Mouse (Mus musculus): Measurements from ENCODE around the gene Gpr108. TPM values are rescaled to one million over a fixed set of nuclear protein-coding genes. Genes with fewer than 3 reads are reported as not detected.

Gpr108 gene
- polyA plus RNA-seq, 1 experiment = 77.8 TPM

DNA sequence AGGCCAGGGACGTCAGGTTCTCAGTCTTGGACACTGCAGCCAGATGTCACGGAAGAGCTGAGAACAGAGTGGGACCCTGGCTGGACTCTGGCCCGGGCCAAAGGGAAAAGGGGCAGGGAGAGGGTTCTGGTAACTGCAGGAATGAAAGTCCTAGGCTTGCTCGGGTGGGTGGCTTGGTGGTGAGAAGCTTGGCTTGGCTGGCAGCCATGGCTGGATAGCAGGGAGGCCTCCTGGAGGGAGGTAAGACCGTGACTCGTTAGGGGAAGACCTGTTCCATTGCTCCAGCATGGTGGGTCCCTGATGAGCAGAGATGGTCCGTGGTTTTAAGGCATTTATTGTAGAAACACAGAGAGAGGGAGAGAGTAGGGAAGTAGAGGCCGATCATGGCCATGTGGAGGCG, 23.1 kb upstream of the Gpr108 start:
- DNase-seq (ENCODE audit: low read depth) = no peak

DNA sequence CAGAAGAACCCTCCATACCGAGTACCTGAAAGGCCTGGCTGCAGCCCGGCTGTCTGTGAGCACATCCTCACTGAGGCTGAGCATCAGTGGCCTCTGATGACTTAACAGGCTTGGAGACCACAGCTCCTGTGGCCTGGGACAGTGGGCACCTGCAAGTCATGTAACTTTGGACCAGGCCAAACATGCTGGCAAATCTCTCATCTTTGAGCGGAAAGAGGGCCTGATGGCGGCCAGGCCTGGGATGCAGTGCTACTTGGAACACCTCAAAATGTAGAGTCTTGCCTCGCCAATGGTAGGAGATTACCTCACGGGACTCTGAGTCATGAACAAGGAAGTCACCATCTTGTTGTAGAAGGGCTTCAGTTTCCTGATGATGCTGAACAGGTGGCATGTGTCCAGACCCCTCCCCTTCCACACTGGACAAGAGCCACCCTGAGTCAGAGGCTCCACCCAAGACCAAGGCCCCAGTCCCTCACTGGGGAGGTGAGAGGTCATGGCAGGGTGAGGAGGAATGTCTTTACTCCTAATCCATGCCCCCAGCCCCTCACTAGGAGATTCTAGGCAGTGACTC, 19.4 kb upstream of the Gpr108 start:
- no peak for DNase-seq (ENCODE audit: low read depth)

GRCm38 (mm10) chr17:57264972-57265945, 17.0 kb upstream of the Gpr108 start:
- no peak for DNase-seq (ENCODE audit: low read depth)

DNA sequence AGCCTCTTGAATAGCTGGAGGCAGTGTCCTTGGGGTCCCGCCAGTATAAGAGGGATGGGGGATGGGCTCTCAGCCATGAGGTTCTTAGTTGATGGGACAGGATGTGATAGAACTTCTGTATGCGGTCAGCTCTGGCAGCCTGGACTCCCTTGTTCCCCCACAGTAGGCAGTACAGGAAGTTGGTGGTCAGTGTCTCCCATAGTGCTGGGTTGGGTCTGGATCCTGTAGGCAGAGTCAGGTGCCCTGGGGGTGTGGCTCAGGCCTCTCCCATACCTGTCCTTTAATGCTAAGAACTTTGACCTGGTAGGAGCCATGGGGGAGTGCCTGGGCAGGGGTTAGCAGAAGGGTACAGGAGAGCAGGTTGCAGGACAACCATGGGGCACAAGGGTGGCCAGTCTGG, 15.9 kb upstream of the Gpr108 start:
- no peak for DNase-seq (ENCODE audit: low read depth)

DNA sequence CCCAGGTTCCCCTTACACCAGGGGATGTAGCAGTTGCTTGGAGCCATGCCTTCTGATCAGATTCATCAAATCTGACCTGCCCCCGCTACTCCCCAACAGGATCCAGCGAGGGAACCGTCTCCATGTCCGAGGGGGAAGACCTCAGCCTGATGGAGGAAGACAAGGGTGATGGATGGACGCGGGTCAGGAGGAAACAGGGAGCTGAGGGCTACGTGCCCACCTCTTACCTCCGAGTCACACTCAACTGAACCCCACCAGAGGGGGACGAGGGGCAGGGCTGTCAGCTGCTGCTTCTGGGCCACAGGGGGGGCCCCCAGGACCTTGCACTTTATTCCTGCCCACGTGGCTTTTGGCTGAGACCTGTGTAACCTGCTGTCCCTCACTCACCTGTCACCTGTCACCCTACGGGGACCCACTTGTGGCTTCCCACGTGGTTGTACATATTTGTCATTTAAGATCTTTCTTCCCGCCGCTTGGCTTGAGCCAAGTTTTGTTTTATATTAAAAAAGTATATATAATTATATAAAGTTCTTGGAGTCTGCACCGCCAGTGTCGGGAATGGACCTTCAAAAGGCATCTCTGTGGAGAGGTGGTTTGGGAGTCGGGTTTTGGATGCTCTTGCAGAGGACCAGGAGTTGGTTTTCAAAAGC, 14.8 kb upstream of the Gpr108 start:
- no peak for DNase-seq (ENCODE audit: low read depth)

GRCm38 (mm10) chr17:57261796-57262195, 13.6 kb upstream of the Gpr108 start:
- DNase-seq (ENCODE audit: low read depth) = no peak

GRCm38 (mm10) chr17:57261286-57261685, 13.0 kb upstream of the Gpr108 start:
- DNase-seq (ENCODE audit: low read depth) = no peak

- DNase-seq (ENCODE audit: low read depth) = no peak
These were observed 12.1 kb upstream of the Gpr108 start for GRCm38 (mm10) chr17:57260351-57260750.

DNA sequence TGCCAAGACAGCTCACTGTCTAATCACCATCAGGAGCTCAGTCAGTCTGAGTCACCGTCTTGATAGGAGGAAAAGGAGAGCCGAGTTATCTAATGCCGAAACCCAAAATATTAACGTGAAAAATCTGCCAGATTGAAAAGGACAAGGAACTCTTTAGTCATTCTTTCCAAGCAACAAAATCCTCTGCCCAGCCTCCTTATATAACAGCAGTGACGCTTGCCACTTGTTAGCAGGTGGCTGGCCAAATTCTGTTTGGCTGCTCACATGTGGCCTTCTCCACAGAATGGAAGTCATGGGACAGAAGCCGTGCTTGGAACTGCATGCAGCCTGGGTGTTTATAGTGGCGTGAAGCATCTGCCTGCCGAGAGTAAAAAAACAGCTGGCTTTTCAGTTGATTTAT, 11.5 kb upstream of the Gpr108 start:
- no peak for DNase-seq (ENCODE audit: low read depth)

DNA sequence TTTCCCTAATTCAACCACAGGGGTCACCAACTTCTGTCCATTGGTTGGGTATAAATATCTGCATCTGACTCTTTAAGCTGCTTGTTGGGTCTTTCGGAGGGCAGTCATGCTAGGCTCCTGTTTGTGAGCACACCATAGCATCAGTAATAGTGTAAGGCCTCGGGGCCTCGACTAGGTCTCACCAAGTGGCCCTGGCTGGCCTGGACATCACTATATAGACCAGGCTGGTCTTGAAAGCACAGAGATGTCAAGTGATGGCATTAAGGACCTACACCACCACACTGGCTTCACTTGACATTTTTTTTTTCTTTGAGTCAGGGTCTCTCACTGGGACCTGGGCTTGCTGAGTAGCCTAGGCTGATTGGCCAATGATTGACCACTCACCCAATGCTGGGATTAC, 9.9 kb upstream of the Gpr108 start:
- no peak for DNase-seq (ENCODE audit: low read depth)

DNA sequence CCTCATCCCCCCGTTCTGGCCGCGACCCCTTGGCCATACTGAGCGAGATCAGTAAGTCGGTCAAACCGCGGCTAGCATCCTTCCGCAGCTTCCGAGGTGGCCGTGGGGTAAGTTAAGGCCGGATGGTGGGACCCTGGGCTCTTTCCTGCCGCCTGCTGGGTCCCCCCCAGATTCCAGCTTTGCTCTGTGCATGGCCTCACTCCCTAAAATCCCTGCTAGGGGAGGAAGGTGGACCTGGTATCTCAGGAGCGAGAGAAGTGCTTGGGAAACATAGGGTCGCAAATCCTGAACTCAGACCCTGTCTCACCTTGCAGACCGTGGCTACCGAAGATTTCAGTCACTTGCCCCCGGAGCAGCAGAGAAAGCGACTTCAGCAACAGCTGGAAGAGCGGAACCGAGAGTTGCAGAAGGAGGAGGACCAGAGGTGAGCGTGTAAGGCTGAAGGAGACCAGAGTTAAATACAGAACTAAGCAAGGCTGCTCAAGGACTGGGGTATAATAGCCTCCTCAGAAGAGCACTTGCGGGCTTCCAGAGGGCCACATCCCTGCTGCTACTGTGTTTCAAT, 8.8 kb upstream of the Gpr108 start:
- no peak for DNase-seq (ENCODE audit: low read depth)

DNA sequence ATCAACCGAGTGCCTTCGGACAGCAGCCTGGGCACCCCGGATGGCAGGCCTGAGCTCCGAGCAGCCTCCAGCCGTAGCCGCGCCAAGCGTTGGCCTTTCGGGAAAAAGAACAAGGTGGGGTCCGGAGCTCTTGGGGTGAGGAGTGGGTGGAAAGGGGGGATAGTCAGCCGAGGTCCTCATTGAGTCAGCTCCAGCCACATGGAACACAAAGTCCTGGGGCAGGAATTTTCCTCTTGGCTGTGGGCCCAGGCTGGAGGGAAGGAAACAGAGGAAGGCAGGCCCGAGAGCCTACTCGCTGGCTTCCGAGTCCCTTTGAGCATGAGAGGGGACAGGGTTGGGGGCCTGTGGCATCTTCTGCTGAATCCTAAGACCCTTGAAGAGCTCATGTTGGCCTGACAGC, 7.1 kb upstream of the Gpr108 start:
- no peak for DNase-seq (ENCODE audit: low read depth)

DNA sequence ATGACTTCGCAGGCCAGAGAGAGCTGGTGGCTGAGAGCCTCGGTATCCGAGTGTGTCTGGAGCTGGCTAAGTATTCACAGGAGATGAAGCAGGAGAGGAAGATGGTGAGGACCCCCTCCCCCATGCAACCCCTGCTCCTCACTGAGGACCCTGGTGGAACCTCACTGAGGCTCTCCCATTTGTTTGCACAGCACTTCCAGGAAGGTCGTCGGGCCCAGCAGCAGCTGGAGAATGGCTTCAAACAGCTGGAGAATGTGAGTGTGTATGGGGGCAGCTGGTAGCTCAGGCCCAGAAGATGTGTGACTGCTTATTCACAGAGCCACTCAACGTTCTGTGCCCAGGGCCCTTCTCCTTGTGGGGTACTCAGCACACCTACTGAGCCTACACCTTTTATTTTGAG, 5.1 kb upstream of the Gpr108 start:
- no peak for DNase-seq (ENCODE audit: low read depth)

DNA sequence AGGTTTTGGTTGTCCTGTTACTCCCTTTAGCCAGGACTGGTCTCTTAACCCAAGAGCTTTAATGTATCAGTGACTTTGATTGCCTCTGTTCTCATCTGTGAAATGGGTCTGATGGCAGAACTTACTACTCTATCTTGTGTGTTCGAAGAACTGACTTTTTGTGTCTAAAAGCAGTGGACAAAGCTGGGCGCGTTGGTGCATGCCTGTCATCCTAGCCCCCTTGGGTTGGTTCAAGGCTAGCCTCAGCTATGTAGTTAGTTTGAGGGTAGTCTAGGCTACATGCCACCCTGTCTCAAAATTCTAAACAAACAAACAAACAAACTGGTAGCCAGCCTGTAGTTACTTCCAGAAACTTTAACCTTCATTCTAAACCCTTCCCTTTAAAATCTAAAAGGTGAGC, 3.2 kb upstream of the Gpr108 start:
- no peak for DNase-seq (ENCODE audit: low read depth)

GRCm38 (mm10) chr17:57250461-57251160, 2.4 kb upstream of the Gpr108 start:
- DNase-seq (ENCODE audit: low read depth) = no peak

DNA sequence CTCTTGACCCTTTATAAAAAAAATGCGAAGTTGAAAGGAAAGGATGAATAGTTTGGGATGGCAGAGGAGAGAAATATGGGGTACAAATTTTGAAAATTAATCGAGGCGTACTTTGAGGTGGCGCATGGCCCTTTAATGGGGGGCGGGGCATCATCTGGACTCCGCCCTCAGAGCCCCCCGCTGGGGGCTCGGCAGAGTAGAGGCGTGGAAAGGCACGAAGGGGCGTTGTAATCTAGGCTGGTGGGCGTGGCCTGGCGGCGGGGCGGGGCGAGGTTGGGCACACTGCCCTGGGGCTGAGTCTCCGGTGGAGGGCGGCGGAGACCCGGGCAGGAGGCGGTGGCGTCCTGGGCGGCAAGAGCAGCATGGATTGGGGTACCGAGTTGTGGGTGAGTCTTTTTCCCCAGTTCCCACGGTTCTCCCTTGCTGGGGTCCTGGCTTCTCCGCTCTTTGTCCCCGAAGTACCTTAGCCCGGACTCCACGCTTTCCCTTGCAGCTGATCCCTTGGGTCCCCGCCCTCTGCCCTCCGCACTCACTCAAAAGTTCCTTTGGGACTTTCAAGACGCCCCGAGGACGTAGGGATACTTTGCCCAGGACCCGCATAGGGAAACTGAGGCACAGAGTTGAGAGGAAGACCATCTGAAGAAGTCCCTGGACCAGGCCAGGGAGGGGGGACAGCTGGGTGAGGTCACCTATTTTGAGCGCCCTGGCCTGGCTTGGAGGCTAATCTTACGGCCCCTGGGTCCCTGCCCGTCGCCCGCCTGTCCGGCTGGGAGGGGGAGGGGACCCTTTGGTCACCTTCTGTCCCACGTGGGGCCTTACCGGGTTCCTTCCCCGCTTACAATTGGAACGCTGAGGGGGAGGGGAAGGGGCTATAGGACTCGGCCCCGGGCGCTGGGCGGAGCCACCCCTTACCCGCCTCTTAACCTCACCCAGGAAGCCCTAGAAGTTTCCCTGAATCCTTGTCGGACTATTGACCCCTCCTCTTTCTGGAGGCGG, 1.2 kb upstream of the Gpr108 start, which contains the start of gene Trip10:
Gene Trip10 (plus strand): TSS at position 270 of the 996 bp plus-strand sequence.
- no peak for DNase-seq (ENCODE audit: low read depth)

- no peak for DNase-seq (ENCODE audit: low read depth)
These were observed 525 bp upstream of the Gpr108 start for GRCm38 (mm10) chr17:57248771-57249170.

- DNase-seq (ENCODE audit: low read depth) = peak; percentile 100
These were observed 649 bp downstream of the Gpr108 start for GRCm38 (mm10) chr17:57247393-57248200.

DNA sequence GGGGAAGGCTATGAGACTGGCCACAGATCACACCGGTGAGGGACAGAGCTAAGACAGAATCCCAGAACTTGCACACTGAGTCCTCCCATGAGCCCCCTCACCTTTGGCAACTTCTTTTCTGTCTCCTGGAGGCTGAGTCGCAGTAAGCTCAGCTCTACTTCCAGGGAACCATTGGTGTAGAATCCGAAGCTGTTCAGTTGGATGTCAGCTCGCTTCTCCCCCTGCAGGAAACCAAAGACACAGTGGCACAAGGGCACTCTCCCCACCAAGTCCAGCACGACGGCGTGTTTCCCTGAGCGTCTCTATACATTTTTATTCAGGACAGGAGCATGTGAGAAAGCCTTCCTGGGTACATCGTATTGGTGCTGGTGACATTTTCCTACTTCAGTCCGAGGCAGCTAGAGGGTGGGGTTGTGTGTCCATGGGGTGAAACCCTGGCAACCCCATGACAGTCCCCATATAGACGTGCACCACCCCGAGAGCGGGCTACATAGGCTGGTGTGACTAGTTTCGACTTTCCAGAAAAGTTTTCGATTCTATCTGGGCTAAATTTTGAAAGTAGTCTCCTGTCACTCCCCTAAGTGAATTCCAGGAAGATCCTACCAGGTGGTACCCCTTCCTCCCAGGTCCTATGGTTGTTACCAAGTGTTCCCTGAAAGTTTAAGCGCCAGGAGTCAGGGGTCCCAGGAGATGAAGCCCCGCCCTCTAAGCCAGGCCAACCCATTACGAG, 1.4 kb downstream of the Gpr108 start:
- no peak for DNase-seq (ENCODE audit: low read depth)
